Comparison of ENCODE assay signal across 21 mouse cellular contexts in the genomic region with DNA sequence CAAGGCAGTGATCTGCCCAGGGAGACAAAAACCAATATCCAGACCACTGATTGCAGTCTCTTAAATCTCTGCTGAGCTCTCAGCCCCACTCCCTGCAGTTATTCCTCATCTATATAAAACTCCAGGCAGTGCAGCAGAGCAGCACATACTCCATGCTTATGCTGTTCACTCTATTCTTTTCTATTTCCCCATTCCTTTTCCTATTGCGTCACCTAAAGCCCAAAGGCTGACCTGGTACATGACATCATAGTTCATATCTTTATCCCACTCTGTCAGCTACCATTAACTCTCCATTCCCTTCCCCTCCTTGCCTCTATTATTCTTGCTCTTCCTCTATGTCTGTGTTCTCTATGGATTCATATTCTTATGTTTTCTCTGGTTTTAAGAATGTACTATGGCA.
DNase-seq lines count a peak whose midpoint lies in the region; ATAC-seq and TF ChIP-seq lines count a peak whose summit lies in the region.
"Had no signal": no experiment of that assay in that cellular context is flagged by ENCODE, and none has a peak within 500 bp of the region (broad histone marks: within the 10 kb centered on the region; RNA-seq: fewer than 3 reads in every experiment).

No protein-coding gene starts in this region.

- H3K79me2 ChIP-seq in C2C12 (ENCODE audit: control insufficient read depth, insufficient read depth), result no peaks in the 10 kb centered on the region

- peak; percentile 29; the same call in 1 of the 2 replicates for ATAC-seq in common myeloid progenitor, adult 5-6 weeks (replicated peaks; ENCODE audit: low read depth, poor library complexity, severe bottlenecking)
- ATAC-seq in megakaryocyte progenitor cell, adult 5-6 weeks (replicated peaks; ENCODE audit: poor library complexity), result peak; percentile 84
- no peak for ATAC-seq in forebrain, embryonic 11.5 days (replicated peaks; ENCODE audit: low FRiP score)
- ATAC-seq: forebrain, embryonic 16.5 days; hindbrain, embryonic 16.5 days; inflammation-experienced regulatory T-cells, adult 6 months; intestine, postnatal 0 days had no signal

- TF ChIP-seq CTCF in C2C12 (IDR thresholded peaks at IDR 0.05; ENCODE audit: control insufficient read depth, insufficient read depth, insufficient read length), result no peak

- no peaks in the 10 kb centered on the region for H3K4me1 ChIP-seq in forebrain, embryonic 11.5 days (replicated peaks; ENCODE audit: control insufficient read depth, insufficient read depth, low read length)
- H3K4me1 ChIP-seq: forebrain, embryonic 12.5 days had no signal

- H3ac ChIP-seq in C2C12 (ENCODE audit: control insufficient read depth, insufficient read length, low read depth), result no peak overlapping the region

- H3K9ac ChIP-seq in forebrain, embryonic 11.5 days (ENCODE audit: low read length), result no peak overlapping the region
- H3K9ac ChIP-seq: forebrain, embryonic 12.5 days; heart, embryonic 13.5 days had no signal

- H3K4me2 ChIP-seq in forebrain, embryonic 11.5 days (ENCODE audit: low read depth, low read length, severe bottlenecking), result no peak overlapping the region
- H3K4me2 ChIP-seq: forebrain, embryonic 12.5 days; heart, embryonic 13.5 days had no signal

- no peaks in the 10 kb centered on the region for H3K79me3 ChIP-seq in C2C12 (ENCODE audit: low read depth)

- H3K9me3 ChIP-seq in forebrain, embryonic 11.5 days (ENCODE audit: control insufficient read depth, low read length), result no peaks in the 10 kb centered on the region
- H3K9me3 ChIP-seq: forebrain, embryonic 12.5 days; heart, embryonic 13.5 days had no signal

- H3K4me3 ChIP-seq in C2C12 (ENCODE audit: insufficient read depth, poor library complexity, severe bottlenecking), result no peak overlapping the region
- no peak overlapping the region for H3K4me3 ChIP-seq in forebrain, embryonic 11.5 days (ENCODE audit: low read depth, low read length)
- H3K4me3 ChIP-seq: forebrain, embryonic 12.5 days; gastrocnemius, adult 2 months; heart, embryonic 13.5 days had no signal

- no peaks in the 10 kb centered on the region for H3K36me3 ChIP-seq in C2C12 (ENCODE audit: control insufficient read depth, insufficient read depth)
- no peaks in the 10 kb centered on the region for H3K36me3 ChIP-seq in forebrain, embryonic 11.5 days (ENCODE audit: control insufficient read depth, insufficient read depth, low read length)
- H3K36me3 ChIP-seq: forebrain, embryonic 12.5 days; heart, embryonic 13.5 days had no signal

- 77% methylated on average over 1 of the region's 1 CpGs for WGBS in forebrain, embryonic 11.5 days

- no peak overlapping the region for H3K27ac ChIP-seq in forebrain, embryonic 11.5 days (ENCODE audit: low read depth, low read length)
- H3K27ac ChIP-seq: forebrain, embryonic 12.5 days; gastrocnemius, adult 2 months; heart, embryonic 13.5 days had no signal

- DNase-seq in 3T3-L1 (ENCODE audit: low read depth, low spot score), result peak; percentile 25
- DNase-seq in forebrain, embryonic 11.5 days (ENCODE audit: low spot score), result no peak
- DNase-seq in urinary bladder, adult 2 months (ENCODE audit: low spot score), result no peak
- no peak for DNase-seq in frontal cortex, postnatal 14 days (ENCODE audit: low spot score in 2 of 2)
- DNase-seq: adrenal gland, adult 8-10 months; adrenal gland, postnatal 36 days; B cell, adult 2 months; cerebellum, adult 11 months; cerebellum, adult 8-10 months; gastrocnemius, adult 2 months; gastrocnemius, postnatal 25 days; heart, postnatal 36 days had no signal

- H3K27me3 ChIP-seq in C2C12 (ENCODE audit: control insufficient read depth, insufficient read depth, insufficient read length), result no peaks in the 10 kb centered on the region
- no peaks in the 10 kb centered on the region for H3K27me3 ChIP-seq in forebrain, embryonic 11.5 days (ENCODE audit: control insufficient read depth, insufficient read depth, low read length)
- H3K27me3 ChIP-seq: forebrain, embryonic 12.5 days; heart, embryonic 13.5 days had no signal

TF ChIP-seq in C2C12, 6 proteins besides CTCF, POLR2A, EP300 and RAD21:
- TF ChIP-seq CEBPB (IDR thresholded peaks at IDR 0.05; ENCODE audit: low read depth) (peak; percentile 61), MYOG (IDR thresholded peaks at IDR 0.05; ENCODE audit: control insufficient read depth, extremely low read depth, insufficient read length) (no peak), USF1 (IDR thresholded peaks at IDR 0.05; ENCODE audit: low read depth) (no peak)
